Mouse (Mus musculus): ENCODE measurements around the gene Tmem131l.

DNA sequence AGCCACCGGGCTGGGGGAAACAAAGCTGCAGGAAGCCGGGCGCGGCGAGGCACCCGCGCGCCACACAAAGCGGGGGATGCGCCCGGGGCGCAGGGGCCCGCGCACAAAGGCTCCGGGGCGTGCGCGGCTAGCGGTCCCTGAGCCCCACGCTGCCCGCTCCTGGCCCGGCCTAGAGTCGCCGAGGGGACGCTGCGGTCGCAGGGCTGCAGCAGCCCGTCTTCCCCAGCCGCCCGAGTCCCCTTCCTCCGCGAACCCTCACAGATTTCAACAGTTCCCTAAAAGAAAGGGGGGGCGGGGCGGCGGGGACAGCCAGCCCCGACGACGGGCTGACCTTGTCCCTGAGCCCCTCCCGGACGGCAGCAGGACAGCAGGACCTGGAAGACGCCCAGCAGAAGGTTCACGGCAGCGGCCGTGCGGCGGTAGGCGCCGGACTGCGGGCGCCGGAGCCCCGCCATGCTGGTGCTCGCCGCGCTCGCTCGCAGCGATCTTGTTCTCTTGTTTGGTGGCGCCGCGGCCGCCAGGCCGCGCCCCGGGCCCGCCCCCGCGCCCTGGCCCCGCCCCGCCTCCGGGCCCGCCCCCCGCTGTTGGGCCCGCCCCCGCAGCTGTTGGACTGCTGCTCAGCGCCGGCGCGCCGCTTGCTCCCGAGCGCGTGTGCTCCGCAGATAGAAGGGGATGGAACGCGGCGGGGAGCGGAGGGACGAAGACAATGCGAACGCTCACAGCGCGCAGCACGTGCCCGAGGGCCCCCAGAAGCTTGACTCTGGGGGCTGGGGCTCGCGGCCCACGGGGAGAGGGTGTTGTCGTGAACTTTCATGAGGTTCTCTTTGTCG lies at the start of gene Tmem131l:
- TF ChIP-seq CTCF (IDR thresholded peaks at IDR 0.05; ENCODE audit: borderline replicate concordance, insufficient read depth, low read depth, low read length) (no peak), POLR2A (IDR thresholded peaks at IDR 0.05; ENCODE audit: borderline replicate concordance, insufficient read depth, low read length) (peak; percentile 48; the same call in 1 of the 2 replicates)

Data from cerebellum, adult 2 months (tissue).